Mouse (Mus musculus) left cerebral cortex, adult 11 months (tissue): ENCODE results near the gene Golph3.
"Not testable (repeated sequence)": the region's sequence is repeated elsewhere in the genome, so short reads cannot be mapped to it uniquely, and the experiment has no call there.

Experiments used
- DNase-seq: peaks from one replicate; pipeline ENCODE4 v3.0.0; 2022; ENCODE audit warnings: low spot score

Golph3 gene

DNA sequence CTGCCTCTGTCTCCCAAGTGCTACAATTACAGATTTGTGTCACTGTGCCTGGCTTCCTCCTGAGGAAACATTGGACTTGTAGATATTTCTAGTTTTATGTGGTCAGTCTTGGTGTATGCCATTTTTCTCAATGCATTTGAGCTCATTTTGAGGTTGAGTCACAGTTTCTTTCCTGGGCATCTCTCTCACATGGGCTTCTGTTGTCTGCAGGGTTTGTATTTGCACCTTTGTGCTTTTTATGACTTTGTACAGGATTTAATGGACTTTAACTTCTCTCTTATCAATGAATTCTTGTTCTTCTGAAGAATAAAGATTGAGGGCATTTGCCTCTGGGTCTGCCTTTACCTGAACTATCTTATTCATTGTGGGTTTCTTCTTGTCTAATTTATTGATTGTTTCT lies 36.2 kb downstream of the Golph3 start:
- no peak for DNase-seq

DNA sequence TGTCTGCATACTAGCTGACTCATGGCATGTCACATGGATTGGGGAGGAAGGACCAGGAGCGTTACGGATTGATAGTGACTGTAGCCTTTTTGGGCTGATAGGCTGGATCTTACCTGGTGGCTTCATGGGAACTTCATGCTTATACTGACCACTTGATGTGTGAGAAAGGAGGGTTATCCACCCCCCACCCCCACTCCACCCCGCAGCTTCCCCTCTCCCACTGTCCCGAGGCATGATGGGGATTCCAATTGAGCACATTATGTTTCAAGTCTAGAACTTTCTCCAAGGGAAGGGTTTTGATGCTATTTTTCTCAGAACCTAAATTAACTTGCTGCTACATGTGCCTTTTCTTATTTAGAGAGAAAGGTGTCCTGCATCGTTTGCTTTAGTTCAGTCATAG lies 37.1 kb downstream of the Golph3 start:
- no peak for DNase-seq

DNA sequence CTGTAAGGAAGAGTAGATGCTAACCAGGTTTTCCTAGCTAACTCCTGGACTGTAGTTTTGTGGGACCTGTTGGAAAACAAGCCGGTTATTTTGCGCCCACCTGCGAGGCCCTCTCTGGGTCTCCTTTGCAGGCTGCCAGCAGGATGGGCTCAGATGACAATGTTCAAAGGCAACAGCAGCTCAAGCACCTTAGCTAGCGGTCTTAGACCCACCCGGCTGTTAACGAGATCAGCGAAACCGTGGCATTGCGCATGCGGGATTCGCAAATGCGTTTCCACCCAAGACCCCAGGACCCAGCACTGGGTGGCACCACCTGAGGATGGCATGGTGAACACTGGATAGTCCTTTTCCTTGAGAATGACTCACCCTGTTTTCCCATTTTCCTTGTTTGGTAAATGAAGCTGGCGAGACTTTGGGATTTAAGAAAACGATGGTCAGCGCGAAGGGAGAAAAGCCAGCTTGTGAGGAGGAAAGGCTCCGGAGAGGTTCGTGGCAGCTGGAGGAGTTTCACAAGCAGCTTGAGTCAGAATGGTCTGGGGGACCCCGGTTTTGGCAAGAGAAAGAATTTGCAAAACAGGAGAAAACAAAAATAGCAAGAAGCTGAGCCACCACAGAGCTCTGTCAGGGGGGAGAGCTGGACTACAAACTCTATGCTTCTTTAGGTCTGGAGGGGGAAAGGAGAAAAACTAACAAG lies 39.4 kb downstream of the Golph3 start:
- DNase-seq = no peak

DNA sequence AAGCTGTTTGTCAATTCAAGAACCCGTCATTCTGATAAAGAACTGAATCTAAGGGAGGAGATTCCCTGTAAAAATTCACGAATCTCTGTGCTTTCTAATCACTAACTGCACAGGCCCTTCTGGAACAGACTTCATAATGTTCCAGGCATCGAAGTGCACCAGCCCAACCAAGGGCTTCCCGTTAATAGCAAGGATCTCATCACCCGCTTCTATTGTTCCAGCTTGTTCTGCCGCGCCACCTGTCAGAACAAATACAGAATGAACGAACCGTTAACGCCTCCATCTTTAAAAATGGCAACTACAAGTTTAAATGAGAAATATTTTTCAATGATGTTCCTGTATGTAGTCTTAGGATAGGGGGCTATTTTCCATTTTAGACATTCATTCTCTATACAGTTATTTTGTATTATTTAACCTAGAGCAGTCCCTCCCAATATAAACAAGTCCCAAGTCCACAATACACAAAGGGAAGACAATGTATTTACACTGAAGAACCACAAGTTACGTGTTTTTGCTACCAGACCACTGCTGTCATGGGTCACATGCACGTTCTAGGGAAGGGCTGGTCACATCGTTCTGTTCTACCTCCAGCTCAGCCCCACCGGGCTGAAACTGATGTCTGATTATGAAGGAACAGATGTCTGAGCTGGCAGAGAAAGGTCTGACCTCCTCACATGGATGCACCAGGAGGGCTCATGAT lies 40.9 kb downstream of the Golph3 start:
- DNase-seq = no peak

DNA sequence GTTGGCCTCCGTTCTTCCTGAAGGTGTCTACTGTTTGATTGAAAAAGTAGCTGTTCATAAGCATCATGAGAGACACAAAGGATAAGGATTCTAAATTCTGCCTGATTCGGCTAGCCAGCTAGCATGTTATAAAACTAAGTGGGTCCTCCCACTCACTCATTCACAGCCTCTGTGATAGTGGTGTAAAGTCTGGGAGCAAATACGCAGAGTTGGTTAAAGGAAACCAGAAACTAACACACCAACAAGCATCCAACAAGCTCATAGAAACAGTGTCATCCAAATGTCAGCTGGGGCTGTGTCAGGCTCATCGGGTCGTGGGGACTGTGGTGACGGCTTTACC lies 41.4 kb downstream of the Golph3 start:
- no peak for DNase-seq

DNA sequence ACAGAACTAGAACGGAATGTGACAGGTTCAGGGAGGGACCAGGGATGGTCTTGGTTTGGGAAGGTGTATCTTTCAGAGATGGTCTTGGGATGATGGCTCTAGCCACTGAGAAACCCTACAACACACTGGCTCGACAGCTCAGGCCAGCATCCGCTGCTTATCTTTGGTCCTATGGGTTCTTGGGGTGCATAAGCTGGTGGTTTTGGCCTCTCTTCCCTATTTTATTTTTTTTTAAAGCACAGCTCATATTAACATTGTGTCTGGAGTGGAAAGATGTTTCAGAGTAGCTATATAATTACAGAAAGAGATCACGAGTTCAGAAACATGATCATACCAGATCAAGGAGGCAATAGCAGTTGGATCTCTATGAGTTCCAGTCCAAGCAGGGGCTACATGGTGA lies 42.8 kb downstream of the Golph3 start:
- DNase-seq = no peak

DNA sequence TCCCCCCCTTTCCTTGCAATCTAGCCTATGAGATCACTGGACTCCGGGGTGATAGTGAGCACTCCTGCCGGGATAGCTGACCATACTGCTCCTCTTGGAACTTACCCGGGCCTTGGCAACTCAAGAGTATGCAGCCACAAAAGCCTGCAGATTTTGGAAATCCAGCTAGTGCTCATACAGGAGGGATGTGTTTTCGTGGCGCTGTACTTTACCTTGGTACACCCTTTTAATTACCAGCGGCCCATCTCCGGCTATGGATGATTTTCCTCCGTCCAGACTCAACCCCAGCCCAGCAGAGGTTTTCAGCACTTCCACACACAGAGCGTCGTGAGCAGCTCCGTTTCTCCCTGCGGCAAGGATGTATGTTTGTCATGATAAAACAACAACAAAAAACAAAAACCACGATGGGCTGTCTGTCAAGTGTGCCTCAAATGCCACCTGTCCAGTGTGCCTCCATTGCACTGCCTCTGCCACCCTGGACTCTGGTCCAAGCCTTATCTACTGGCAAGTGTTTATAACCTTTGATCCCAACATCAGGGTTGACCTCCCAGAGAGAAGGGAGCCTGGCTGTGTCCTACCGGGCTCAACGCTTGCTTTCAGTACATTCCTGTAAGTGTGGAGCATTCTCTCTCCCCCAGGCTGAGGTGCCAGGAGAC lies 44.3 kb downstream of the Golph3 start:
- DNase-seq = no peak

DNA sequence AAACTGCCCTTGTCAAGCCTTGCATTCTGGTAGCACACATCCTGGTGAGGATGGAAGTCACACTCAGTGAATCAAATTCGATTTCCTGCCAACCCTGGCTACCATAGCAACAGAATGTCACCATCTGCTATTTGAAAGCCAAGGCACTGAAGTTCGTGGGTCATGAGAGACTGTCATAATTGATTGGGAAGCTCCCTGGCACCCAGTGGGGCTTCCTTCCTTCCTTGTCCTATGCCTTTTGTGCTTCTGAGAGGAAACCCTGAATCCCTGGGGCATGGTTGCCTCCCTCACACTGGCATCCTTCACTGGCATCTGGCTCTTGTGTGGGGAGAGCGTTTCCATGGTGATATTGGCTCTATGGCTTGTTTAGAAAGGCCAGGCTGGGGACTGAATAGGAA lies 44.8 kb downstream of the Golph3 start:
- peak; percentile 53 for DNase-seq

DNA sequence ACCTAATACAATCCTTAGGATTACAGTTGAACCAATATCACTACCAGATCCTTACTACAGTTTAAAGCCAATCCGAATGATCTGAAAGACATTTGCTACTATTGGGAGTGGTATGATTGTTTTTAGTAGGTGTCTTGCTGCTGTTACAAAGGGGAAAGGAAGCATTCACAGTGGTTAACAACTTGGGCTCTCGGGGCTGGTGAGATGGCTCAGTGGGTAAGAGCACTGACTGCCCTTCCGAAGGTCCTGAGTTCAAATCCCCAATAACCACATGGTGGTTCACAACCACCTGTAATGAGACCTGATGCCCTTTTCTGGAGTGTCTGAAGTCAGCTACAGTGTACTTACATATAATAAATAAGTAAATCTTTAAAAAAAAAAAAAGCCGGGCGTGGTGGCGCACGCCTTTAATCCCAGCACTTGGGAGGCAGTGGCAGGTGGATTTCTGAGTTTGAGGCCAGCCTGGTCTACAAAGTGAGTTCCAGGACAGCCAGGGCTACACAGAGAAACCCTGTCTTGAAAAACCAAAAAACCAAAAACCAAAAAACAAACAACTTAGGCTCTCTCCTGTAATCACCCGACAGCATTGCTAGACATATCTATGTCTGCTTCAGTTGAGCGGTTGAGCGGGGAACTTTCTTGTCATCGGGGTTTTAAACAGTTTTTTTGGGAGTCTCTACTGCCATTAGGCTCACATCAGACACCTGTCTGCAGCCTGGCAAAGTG lies 45.5 kb downstream of the Golph3 start:
- not testable (repeated sequence) for DNase-seq

DNA sequence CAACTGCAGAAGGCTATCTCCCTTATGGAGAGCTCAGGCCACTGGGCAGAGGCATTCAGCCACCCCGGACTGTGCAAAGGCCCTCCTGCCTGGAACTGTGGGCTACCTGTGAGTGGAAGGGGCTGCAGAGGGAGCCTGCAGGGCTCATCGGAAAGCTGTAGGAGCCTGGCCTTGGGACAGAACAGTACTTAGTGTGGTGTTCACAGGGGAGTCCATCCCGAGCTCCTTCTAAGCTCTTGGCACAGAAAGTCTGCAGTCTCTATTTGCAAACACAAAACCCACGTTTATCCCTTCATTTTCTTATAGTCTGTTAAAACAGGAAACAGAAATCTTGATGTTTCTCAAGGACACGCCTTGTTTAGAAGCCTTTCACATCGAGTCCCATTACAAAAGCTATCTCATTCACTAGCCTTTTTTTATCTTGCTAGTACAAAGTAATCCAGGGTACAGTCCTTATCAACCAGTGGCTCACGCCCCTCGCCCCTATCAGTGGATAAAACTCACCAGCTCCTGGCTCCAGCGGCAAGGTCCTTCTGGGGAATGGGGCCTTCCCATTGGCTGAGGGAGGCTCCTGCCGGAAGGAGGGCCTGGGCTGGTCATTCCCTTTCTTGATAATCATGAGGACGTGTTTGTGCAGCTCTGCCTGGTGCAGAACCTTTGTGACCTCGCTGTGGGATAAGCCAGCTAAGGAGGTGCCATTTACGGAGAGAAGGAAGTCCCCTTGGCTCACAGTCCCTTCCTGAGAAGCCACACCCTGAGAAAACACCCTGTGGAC lies 46.2 kb downstream of the Golph3 start:
- no peak for DNase-seq

DNA sequence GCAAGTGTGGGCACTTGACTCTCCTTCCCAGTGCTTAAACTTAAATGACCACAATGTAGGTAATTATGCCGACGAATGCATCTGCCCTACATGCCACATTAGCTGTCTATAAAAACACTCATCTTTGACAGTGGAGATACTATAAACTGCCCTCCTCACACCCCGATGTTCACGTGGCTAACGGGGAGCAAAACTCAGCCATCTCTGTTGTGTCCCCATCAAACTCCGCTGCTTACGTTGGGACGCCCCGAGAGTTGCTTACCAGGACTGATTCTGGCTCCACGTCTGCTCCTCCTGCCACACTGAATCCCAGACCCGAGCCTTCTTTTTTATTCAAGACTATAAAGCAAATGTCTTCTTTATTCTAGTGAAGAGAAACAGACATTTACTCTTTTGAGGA lies 47.1 kb downstream of the Golph3 start:
- DNase-seq = no peak

DNA sequence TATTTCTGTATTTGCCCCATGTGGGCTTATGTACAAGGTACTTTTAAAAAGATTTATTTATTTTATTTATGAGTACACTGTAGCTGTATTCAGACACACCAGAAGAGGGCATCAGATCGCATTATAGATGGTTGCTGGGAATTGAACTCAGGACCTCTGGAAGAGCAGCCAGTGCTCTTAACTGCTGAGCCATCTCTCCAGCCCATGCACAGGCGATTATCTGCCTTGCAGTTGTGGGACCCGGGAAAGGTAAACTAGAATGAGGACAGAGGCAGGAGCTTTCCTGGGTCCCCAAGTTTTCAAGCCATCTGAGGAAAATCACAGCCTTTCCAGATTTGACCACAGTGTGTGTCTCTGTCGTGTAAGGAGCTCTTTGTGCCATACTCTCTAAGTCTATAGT lies 47.6 kb downstream of the Golph3 start:
- no peak for DNase-seq

DNA sequence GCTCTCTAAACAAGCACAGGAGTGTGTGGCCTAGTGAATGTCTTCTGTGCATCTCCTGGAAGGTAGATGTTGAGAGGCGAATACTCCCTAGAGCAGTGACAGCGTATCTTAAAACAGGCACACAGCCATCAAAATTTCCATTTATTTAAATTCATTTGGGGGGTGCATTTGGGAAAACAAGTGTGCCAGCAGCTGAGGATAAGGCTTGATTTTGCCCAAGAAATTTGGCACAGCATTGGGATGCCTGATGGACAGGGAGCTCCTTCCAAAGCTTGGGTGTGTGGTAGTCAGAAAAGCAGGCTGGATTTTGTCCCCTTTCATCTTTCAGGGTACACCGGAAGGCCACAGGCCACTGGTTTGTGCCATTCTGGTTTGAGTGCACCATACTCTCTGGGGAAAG lies 48.8 kb downstream of the Golph3 start:
- no peak for DNase-seq

DNA sequence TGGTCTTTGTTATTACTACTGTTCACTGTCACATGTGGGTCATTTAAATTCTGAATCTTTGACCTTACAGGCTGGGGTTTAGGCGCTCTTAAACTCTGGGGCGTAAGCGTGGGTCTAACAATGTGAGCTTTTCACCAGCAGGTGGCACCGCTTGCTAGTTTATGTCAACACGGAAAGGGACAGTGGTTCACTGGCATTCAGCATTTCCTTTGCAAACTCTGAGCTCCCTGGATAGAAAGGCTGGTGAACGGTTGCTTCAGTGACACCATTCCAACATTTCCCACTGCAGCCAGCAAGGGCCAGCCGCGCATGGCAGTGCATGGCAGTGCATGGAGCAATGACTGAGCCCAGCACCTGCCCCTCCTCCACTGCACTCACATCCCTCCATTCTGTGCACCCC lies 49.9 kb downstream of the Golph3 start:
- peak; percentile 40 for DNase-seq

DNA sequence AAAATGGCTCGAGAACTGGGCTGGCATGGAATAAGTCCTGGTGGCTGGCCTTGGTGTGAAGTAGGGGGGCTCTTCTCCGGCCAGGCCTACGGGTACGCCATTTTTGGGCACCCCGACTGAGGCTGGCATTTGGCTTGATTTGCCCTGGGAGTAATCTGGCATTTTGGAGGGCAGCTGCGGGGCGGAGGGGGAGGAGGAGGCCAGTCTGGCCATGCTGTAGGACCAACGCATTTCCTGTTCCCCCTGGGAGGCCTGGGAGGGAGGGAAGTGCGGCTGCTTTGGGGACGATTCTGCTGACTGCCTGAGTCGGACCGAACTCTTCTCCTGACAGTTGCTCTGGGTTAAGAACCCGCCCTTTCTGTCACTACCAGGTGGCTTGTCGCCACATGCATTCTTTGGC lies 52.2 kb downstream of the Golph3 start:
- DNase-seq = no peak

DNA sequence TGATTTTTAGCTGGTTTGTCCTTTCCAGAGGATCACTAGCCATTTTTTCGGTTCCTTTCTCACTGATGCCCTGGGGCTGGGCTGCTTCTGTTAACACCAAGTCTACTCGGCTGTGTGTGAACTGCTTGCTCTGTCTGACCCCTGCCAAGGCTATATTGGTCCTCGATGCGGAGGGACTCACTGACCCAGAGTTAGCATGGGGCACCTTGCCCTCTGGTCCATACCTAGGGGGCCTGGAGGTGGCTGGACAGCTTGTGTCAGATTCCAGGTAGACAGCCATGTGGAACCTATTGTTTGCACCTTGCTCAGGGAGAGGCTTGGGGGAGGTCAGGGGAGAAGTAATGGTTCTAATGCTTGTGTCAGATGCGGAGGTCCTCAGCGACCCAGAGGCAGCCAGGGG lies 52.7 kb downstream of the Golph3 start:
- DNase-seq = no peak

DNA sequence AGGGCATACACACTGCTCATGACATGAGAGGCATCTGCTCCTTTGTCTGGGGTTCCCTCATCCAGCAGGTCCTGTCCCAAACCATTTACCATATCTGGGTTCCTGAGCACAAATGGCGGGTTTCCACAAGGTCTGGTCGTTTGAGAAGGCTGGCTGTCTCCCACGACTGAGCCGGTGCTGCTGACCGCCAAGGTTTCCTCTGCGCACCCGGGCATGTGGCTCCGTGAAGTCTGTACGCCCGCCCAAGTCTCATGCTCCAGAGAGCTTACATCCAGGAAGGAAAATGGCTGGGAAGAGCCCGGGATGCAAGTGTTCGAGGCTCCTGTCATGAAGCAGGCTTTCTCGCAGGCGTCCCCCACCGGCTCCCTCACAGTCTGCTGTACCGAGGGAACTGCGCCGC lies 53.7 kb downstream of the Golph3 start:
- DNase-seq = no peak

DNA sequence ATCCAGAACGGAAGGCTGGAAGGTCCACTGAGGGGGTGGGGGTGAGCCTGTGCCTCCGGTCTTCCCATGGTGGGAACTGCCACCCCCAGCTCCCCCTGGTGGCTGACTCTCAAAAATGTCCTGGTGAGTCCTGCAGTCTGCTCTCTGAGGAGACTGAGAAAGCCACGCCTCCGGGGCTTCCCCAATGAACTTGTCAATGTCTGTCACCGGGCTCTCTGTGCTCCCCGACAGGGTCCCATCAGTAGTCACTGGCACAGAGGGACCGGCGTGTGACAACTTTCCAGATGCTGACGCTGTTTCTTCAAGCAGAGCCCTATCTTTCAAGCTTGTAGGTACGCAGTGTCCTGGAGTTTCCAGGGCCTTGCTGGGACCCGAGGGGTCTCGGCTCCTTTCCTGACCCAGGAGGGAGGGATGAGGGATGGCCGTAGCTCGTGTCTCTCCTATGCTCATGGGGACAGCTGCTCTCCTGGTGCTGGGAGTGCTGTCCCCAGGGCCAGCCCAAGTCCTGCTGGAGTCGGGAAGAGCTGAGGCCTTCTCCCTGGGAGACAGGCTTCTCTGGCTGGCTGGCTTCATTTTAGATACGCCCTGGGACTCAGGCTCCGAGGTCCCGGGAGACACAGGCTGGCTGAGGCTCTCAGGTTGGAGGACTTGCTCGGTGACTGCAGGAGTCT lies 54.5 kb downstream of the Golph3 start:
- peak; percentile 48 for DNase-seq

DNA sequence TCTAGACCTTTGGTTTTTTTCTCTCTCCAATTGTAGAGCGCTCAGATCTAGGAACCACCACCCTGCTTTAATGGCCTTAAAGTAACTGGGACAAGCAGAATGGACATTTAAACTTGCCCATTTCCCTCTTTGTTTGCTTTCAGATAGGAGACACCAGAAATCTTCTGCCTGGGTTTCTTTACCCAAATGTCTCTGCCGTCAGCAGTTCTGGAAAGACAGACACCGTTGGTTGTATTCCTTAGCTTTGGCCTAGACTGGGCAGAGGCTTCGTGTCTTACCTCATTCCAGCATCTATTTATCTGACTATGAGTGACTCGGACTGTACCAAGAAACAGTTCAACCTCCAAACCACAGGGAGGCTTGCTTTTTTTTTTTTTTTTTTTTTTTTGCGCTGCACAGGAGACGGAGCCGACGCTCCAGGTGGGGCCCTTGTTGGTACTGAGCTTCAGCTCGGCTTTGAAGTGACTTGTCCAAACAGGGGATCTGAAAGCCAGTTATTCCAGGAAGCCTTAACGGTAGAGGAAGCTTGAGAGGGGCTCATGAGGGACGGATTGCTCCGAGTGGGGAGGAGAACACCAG lies 55.3 kb downstream of the Golph3 start:
- no peak for DNase-seq

DNA sequence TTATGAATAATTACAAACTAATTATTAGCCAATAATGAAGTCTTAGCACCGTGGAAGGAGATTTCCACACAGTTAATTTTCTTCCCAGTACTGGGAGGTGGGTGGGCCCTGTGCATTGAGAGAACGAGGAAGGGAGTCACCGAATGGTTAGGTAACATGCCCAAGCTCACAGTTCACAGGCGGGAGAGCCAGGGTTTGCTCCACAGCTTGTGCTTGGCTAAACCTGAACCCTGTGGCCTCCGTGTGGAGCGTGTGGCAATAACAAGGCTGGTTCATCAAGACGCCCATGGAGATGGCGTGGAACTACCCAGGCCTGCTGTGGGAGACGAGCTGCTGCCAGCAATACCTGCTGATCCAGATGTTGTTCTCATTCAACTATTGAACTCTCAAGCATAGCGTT lies 56.5 kb downstream of the Golph3 start:
- no peak for DNase-seq

DNA sequence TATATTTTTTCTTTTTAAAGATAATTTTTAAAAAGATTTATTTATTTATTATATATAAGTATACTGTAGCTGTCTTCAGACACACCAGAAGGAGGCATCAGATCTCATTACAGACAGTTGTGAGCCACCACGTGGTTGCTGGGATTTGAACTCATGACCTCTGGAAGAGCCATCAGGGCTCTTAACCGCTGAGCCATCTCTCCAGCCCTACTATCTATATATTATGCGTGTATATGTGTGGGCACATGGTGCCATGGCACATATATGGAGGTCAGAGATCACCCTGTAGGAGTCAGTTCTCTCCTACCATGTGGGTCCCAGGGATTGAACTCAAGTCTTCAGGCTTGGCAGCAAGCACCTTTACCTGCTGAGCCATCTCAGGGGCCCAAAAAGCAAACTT lies 58.8 kb downstream of the Golph3 start:
- no peak for DNase-seq
